In genomic region chr15:98871916-98872888, GRCm38 (mm10) we compare ENCODE assay signal across 8 mouse cellular contexts. TPM values are rescaled to one million over a fixed set of nuclear protein-coding genes. Genes with fewer than 3 reads are reported as not detected.
DNase-seq lines count a peak whose midpoint lies in the region; ATAC-seq and TF ChIP-seq lines count a peak whose summit lies in the region.

No protein-coding gene starts in this region.

- no peaks in the 10 kb centered on the region for H3K36me3 ChIP-seq in hindbrain, postnatal 0 days (ENCODE audit: insufficient read depth, low read length)

- 2% methylated on average over 47 of the region's 51 CpGs for whole genome bisulfite sequencing in hindbrain, postnatal 0 days

- peaks cover 27% of the 10 kb centered on the region for H3K4me1 ChIP-seq in hindbrain, postnatal 0 days (ENCODE audit: insufficient read depth, low read length)

- H3K27me3 ChIP-seq in hindbrain, postnatal 0 days (ENCODE audit: insufficient read depth, low read length) = no peaks in the 10 kb centered on the region

- TF ChIP-seq CTCF in gastrocnemius, adult 2 months (IDR thresholded peaks at IDR 0.05) = peak; percentile 36
- TF ChIP-seq CTCF in hindbrain, postnatal 0 days (IDR thresholded peaks at IDR 0.05; ENCODE audit: low read depth) = peak; percentile 28; the same call in 1 of the 2 replicates

- H3K9me3 ChIP-seq in hindbrain, postnatal 0 days (ENCODE audit: low read length) = no peaks in the 10 kb centered on the region

- peak; percentile 97 for DNase-seq in ZHBTc4 (ENCODE audit: low read depth, low spot score)
- DNase-seq in gastrocnemius, adult 2 months = peak; percentile 95
- DNase-seq in hindbrain, postnatal 0 days (ENCODE audit: low spot score) = peak; percentile 98
- peak; percentile 76 to 95 for DNase-seq in left cerebral cortex, adult 9 months (ENCODE audit: low spot score in 2 of 2)
- peak; percentile 94 for DNase-seq in right cerebral cortex, postnatal 14 days
- DNase-seq in urinary bladder, postnatal 36 days (ENCODE audit: low spot score in 2 of 2) = peak; percentile 89

- ATAC-seq in common myeloid progenitor, adult 5-6 weeks (replicated peaks; ENCODE audit: low read depth, poor library complexity, severe bottlenecking) = peak; percentile 84
- peak; percentile 88 for ATAC-seq in hindbrain, postnatal 0 days
- ATAC-seq in megakaryocyte progenitor cell, adult 5-6 weeks (replicated peaks; ENCODE audit: poor library complexity) = peak; percentile 84

- H3K4me3 ChIP-seq in gastrocnemius, adult 2 months = peak overlapping the region; percentile 92
- peak overlapping the region; percentile 100 for H3K4me3 ChIP-seq in hindbrain, postnatal 0 days (ENCODE audit: low read length)

- H3K27ac ChIP-seq in gastrocnemius, adult 2 months = peak overlapping the region; percentile 100
- H3K27ac ChIP-seq in hindbrain, postnatal 0 days = peak overlapping the region; percentile 100

- intact Hi-C loops in gastrocnemius, adult 2 months (cut with DNase I) = no loop called here

- H3K9ac ChIP-seq in hindbrain, postnatal 0 days (replicated peaks; ENCODE audit: low read length) = peak overlapping the region; percentile 99

- H3K4me2 ChIP-seq in hindbrain, postnatal 0 days (ENCODE audit: low read depth, low read length) = peak overlapping the region; percentile 99

RNA-seq across cellular contexts. Expression of gene Kmt2d, which starts 1.2 kb away (rescaled TPM):
- 27.3 and 52.2 TPM in 2 replicates for total RNA-seq in common myeloid progenitor, adult 5-6 weeks (2017)
- 10 to 100 TPM; 53.6 to 56.3 TPM for total RNA-seq in gastrocnemius, adult 2 months (2021)
- total RNA-seq in hindbrain, postnatal 0 days (2014; rRNA removed) = 27.7 and 37.8 TPM in 2 replicates
- polyA plus RNA-seq in hindbrain, postnatal 0 days (2015; fragmentation: Nextera tagmentation; extraction: Ambion mirVana) = 7.4 and 7.6 TPM in 2 replicates
- 38.5 and 43.3 TPM in 2 replicates for total RNA-seq in megakaryocyte progenitor cell, adult 5-6 weeks (2015)
- total RNA-seq in megakaryocyte progenitor cell, adult 5-6 weeks (2017) = 18.6 and 29.0 TPM in 2 replicates

RNA-seq across cellular contexts. Expression of gene Rhebl1, which starts 22.1 kb away (rescaled TPM):
- 3.0 and 12.0 TPM in 2 replicates for total RNA-seq in common myeloid progenitor, adult 5-6 weeks (2017)
- 1 to 10 TPM in 1 of 2 experiments, under 1 TPM in 1; 0.92 to 2.2 TPM for total RNA-seq in gastrocnemius, adult 2 months (2021)
- total RNA-seq in hindbrain, postnatal 0 days (2014; rRNA removed) = 5.8 and 10.2 TPM in 2 replicates
- polyA plus RNA-seq in hindbrain, postnatal 0 days (2015; fragmentation: Nextera tagmentation; extraction: Ambion mirVana) = 25.7 and 26.7 TPM in 2 replicates
- total RNA-seq in megakaryocyte progenitor cell, adult 5-6 weeks (2015) = 10.7 and 17.8 TPM in 2 replicates
- total RNA-seq in megakaryocyte progenitor cell, adult 5-6 weeks (2017) = 5.4 and 7.9 TPM in 2 replicates

RNA-seq across cellular contexts. Expression of gene Dhh, which starts 26.1 kb away (rescaled TPM):
- total RNA-seq in common myeloid progenitor, adult 5-6 weeks (2017) = not detected in 2 replicates
- total RNA-seq in gastrocnemius, adult 2 months (2021) = under 1 TPM; 0.81 to 0.82 TPM
- total RNA-seq in hindbrain, postnatal 0 days (2014; rRNA removed) = 0.29 and 0.68 TPM in 2 replicates
- polyA plus RNA-seq in hindbrain, postnatal 0 days (2015; fragmentation: Nextera tagmentation; extraction: Ambion mirVana) = 0.85 and 1.0 TPM in 2 replicates
- total RNA-seq in megakaryocyte progenitor cell, adult 5-6 weeks (2015) = not detected in 2 replicates
- total RNA-seq in megakaryocyte progenitor cell, adult 5-6 weeks (2017) = not detected in 2 replicates

RNA-seq across cellular contexts. Expression of gene Prkag1, which starts 40.9 kb away (rescaled TPM):
- total RNA-seq in common myeloid progenitor, adult 5-6 weeks (2017) = 65.2 and 77.8 TPM in 2 replicates
- total RNA-seq in gastrocnemius, adult 2 months (2021) = 10 to 100 TPM; 49.0 to 59.5 TPM
- 62.4 and 99.4 TPM in 2 replicates for total RNA-seq in hindbrain, postnatal 0 days (2014; rRNA removed)
- 61.1 and 62.3 TPM in 2 replicates for polyA plus RNA-seq in hindbrain, postnatal 0 days (2015; fragmentation: Nextera tagmentation; extraction: Ambion mirVana)
- total RNA-seq in megakaryocyte progenitor cell, adult 5-6 weeks (2015) = 38.4 and 50.6 TPM in 2 replicates
- 97.3 and 105 TPM in 2 replicates for total RNA-seq in megakaryocyte progenitor cell, adult 5-6 weeks (2017)

RNA-seq across cellular contexts. Expression of gene Lmbr1l, which starts 45.8 kb away (rescaled TPM):
- 0.97 and 9.0 TPM in 2 replicates for total RNA-seq in common myeloid progenitor, adult 5-6 weeks (2017)
- 1 to 10 TPM; 5.2 to 6.9 TPM for total RNA-seq in gastrocnemius, adult 2 months (2021)
- 28.7 and 51.0 TPM in 2 replicates for total RNA-seq in hindbrain, postnatal 0 days (2014; rRNA removed)
- polyA plus RNA-seq in hindbrain, postnatal 0 days (2015; fragmentation: Nextera tagmentation; extraction: Ambion mirVana) = 20.0 and 20.9 TPM in 2 replicates
- total RNA-seq in megakaryocyte progenitor cell, adult 5-6 weeks (2015) = 5.2 and 5.6 TPM in 2 replicates
- 3.8 and 9.4 TPM in 2 replicates for total RNA-seq in megakaryocyte progenitor cell, adult 5-6 weeks (2017)

Comparison
In these comparisons a context has a peak if more than half of its experiments do, and no peak if none do; other contexts are left out.
1. Peak in every context shown above with its lines: DNase-seq, ATAC-seq, H3K4me3 ChIP-seq and H3K27ac ChIP-seq.